Mouse (Mus musculus) spleen, embryonic (tissue): ENCODE measurements at regions not wholly inside any gene's neighbourhood (a gene's known extent, or its start where the extent isn't known, plus 50 kb on each side); places are given as distances from the start of the nearest gene placed in this dataset.
"Not testable (repeated sequence)": the region's sequence is repeated elsewhere in the genome, so short reads cannot be mapped to it uniquely, and the experiment has no call there.

ENCODE experiments used
- CTCF ChIA-PET: fragments of 350-600 bp; sonication (Branson Sonifier 250); formaldehyde crosslinking; loops from one replicate; lab custom pipeline; 2022; lab: Charles Lee

GRCm38 (mm10) chr9:116426269-116426999, 251.3 kb upstream of the Tgfbr2 start:
- CTCF ChIA-PET = interaction anchor here (0.6 kb wide), 2 partner anchors 262 to 1360 kb away, joined by 3 to 5 read pairs; no protein-coding TSS in a partner anchor

- CTCF ChIA-PET = not testable (repeated sequence)
Measured at GRCm38 (mm10) chr9:116425400-116425799, 250.2 kb upstream of the Tgfbr2 start.

DNA sequence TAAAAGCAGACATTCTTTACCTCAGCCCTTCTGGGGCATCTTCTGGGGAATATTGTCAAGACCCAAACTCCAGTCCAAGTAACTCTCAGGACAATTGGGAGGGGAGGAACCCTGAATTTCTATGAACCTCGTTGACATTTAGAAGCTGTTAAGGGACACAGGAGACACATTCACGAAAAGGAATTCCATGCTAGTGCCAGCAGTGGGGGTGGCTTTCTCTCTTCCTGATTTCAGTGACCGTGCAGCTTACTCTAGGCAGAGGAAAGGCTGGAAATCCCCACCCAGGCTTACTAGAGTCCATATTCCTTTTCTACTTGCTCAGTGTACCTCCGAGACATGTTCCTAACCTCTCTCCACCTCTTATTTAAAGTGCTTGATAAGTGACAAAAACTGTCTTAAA, 239.9 kb upstream of the Tgfbr2 start:
- CTCF ChIA-PET = no interaction called here

DNA sequence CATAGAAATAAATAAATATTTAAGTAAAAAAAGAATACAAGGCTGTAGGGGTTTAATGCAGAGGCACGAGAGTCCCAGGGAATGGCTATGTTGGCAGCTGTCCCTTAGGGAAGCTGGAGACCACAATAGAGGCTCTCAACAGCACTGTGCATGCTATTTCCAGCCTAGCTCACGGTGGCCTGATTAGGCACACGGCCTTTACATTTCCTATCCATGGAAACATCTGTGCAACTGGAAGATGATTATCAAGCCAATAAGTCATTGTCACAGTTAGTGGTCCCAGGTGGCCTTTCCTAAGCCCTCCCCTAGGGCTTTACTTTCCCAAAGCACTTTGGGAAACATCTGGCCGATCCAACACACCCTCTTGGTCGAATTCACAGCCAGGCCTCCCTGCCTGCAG, 235.9 kb upstream of the Tgfbr2 start:
- CTCF ChIA-PET = no interaction called here

DNA sequence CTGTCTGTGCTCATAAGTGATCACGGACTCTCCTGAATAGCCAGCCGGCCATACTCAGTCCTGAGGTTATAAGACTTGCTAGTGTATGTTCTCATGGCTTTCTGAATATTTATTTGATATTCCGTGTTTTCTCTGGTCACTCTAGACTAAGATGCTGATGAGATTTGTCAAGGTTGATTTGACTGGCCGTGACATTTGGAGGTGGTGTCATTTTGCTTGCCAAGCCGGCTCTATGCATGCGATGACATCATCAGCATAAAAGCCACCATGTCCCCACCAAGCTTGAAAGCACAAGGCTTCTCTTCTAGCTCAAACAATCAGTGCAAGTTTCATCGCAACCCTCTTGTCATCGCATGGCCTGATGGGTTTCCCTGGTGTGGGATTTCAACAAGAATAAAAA, 235.3 kb upstream of the Tgfbr2 start:
- CTCF ChIA-PET = no interaction called here

GRCm38 (mm10) chr9:116408116-116408515, 233.0 kb upstream of the Tgfbr2 start:
- CTCF ChIA-PET = interaction anchor here (0.6 kb wide), 1 partner anchor 8 kb away, joined by 7 read pairs; no protein-coding TSS in a partner anchor

- CTCF ChIA-PET = interaction anchor here (0.7 kb wide), 1 partner anchor 14 kb away, joined by 3 read pairs; no protein-coding TSS in a partner anchor
Measured at GRCm38 (mm10) chr9:116405051-116405450, 229.9 kb upstream of the Tgfbr2 start.

DNA sequence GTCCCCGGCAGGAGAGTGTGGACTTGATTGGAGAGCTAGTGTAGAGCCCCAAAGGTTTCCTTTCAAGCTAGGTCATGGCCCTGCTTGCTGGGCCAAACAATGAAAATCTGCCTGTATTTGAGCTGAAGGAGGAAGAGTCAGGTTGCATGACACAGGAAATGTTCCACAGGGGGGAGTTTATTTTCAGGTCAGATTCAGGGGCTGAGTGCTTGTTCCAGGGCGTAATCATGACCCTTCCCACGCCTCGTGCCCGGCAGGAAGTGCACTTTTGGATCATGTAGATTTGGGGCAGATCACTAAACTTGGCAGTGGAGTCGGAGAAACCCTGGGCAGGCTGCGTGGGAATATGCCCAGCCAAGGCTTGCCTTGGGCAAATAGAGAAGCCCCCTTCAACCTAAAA, 226.7 kb upstream of the Tgfbr2 start:
- CTCF ChIA-PET = no interaction called here

- CTCF ChIA-PET = no interaction called here
Measured at GRCm38 (mm10) chr9:116400270-116400669, 225.1 kb upstream of the Tgfbr2 start.

DNA sequence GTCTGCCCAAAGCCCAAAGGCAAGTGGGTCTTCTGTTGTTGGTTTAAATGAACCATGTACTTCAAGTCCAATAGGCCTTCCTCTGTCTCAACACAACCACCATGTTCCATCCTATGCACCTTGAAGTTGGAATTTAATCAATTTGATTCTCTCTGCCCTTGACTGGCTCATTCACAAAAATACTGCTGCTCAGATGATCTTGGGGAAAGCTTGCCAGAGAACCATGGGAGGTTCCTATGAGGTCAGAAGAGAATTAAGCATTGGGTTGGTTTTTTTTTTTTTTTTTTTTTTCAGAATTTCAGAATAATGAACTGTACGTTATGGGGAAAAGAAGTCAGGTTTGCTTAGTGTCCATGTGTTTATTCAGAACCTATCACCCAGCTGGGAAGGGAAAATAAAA, 224.1 kb upstream of the Tgfbr2 start:
- CTCF ChIA-PET = interaction anchor here (0.6 kb wide), 1 partner anchor 9 kb away, joined by 7 read pairs; no protein-coding TSS in a partner anchor

DNA sequence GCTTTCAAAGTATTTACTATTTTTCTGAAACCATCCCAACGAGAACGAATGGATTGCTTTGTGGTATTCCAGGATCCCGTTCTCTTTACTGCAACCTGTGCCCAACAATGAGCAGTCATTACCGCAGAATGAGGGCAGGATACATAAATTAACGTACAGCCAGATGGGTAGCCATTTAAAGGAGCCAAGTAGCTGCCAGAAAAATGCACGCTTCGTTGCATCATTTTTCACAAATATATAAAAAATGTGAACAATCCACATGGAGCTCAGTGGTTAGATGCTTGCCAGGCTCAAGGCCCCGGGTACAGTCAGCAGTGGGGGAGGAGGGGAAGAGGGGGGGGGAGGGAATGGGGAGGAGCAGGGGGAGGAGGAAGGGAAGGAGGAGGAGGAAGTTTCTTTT, 217.1 kb upstream of the Tgfbr2 start:
- CTCF ChIA-PET = interaction anchor here (0.7 kb wide), 1 partner anchor 10 kb away, joined by 4 read pairs; no protein-coding TSS in a partner anchor

GRCm38 (mm10) chr9:116389781-116390180, 214.6 kb upstream of the Tgfbr2 start:
- CTCF ChIA-PET = no interaction called here

GRCm38 (mm10) chr9:116388863-116389262, 213.7 kb upstream of the Tgfbr2 start:
- CTCF ChIA-PET = no interaction called here

GRCm38 (mm10) chr9:116388025-116388424, 212.9 kb upstream of the Tgfbr2 start:
- CTCF ChIA-PET = no interaction called here

- CTCF ChIA-PET = interaction anchor here (0.5 to 2.5 kb wide), 9 partner anchors 17 to 1541 kb away, joined by 3 to 18 read pairs (median 4); no protein-coding TSS in a partner anchor
Measured at GRCm38 (mm10) chr9:116384176-116385076, 209.3 kb upstream of the Tgfbr2 start.

DNA sequence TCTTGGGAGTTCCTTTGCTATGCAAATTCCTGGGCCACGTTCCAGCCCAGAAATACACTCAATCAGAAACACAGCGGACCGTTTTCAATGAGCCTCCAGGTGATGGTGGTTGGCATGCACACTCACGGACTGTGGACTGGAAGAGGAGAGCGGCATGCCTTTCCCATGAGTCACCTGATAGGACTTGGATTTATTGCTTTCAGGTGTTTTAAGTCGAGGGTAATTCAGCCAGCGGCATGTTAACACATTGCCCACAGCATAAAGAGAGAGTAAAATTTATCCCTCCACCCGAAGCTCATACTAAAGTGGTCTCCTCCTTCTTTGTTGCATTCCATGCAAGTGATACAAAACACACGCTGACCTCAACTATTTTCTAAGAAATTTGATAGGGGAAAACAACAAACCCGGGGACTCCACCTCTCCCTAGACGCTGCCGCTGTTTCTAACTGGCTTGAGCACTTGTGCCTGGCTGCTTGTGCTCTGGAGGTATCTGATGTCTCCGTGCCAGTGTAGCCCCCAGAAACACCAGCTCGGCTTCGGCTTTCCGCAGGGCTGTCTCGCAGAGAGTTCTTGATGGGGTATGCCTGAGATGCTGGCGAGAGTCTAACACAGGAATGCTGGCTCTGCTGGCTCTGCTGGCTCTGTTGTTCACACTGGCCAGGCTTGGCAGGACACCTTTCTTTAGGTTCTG, 208.4 kb upstream of the Tgfbr2 start:
- CTCF ChIA-PET = interaction anchor here (0.8 to 2.5 kb wide), 4 partner anchors 18 to 1345 kb away, joined by 3 to 18 read pairs (median 5); no protein-coding TSS in a partner anchor

GRCm38 (mm10) chr9:116377706-116378105, 202.5 kb upstream of the Tgfbr2 start:
- CTCF ChIA-PET = no interaction called here

- CTCF ChIA-PET = no interaction called here
Measured at GRCm38 (mm10) chr9:116375658-116376357, 200.6 kb upstream of the Tgfbr2 start.

DNA sequence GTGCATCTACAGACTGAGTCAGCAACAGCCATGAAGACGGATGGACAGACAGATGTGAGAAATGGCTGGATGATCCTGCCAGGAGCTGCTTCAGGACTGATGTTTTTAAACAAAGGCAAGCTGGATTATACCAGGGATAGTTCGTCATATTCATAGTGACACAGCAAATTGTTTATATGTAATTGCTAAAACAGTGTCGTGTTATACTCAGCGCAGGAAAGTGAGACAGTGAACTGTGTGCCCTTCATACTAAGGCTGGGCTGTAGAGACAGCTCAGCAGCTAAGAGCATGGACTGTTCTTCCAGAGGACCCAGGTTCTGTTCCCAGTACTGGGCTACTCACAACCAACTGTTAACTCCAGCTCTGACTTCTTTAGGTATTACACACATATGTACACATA, 199.2 kb upstream of the Tgfbr2 start:
- CTCF ChIA-PET = no interaction called here

DNA sequence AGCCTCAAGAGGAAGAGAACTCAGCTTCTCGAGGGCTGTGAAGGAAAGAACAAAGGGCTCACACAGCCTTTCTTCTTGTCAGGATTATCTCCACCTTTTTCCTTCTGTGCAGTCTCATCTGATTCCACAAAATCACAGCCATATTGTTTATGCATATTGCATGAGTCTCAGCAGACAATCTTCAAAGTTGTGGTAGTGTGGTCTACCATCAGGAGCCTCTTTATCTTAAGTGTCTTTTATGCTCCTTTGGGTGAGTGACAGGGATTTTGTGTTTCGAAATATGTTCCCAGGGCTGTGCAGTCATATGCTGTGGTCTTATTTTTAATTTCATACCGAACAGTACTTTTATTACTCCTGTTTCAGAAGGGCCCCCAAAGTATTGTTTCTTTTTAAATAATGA, 198.2 kb upstream of the Tgfbr2 start:
- CTCF ChIA-PET = no interaction called here
